Mouse (Mus musculus) neural tube, embryonic 14.5 days (tissue): ENCODE results near the gene Tctex1d4. TPM values are rescaled to one million over a fixed set of nuclear protein-coding genes. Genes with fewer than 3 reads are reported as not detected.

Experiments used
- ATAC-seq: fragments of 200-750 bp; cut with Nextera tagmentation; 2 replicates; pipeline ENCODE4 v1.8.0; 2017; ENCODE audit warnings: low read depth, mild to moderate bottlenecking, moderate TSS enrichment, moderate library complexity
- H3K27ac ChIP-seq: fragments of 300-500 bp; sonication (generic); 2 replicates; pipeline ENCODE4 v1.5.1; 2014; ENCODE audit warnings: low read depth, mild to moderate bottlenecking, control low read depth, low read length, moderate library complexity, mixed read lengths
- H3K27me3 ChIP-seq: fragments of 300-500 bp; sonication (generic); 2 replicates; pipeline ENCODE4 v1.6.1; 2014; ENCODE audit warnings: low read length; ENCODE audit not compliant: control insufficient read depth, insufficient read depth
- H3K36me3 ChIP-seq: fragments of 300-500 bp; sonication (generic); 2 replicates; pipeline ENCODE4 v1.6.1; 2014; ENCODE audit warnings: low read length, mixed read lengths; ENCODE audit not compliant: control insufficient read depth, insufficient read depth
- H3K4me1 ChIP-seq: fragments of 300-500 bp; sonication (generic); 2 replicates; pipeline ENCODE4 v1.6.1; 2014; ENCODE audit warnings: low read length; ENCODE audit not compliant: control insufficient read depth, insufficient read depth
- H3K4me2 ChIP-seq: fragments of 300-500 bp; sonication (generic); 2 replicates; pipeline ENCODE4 v1.6.1; 2014; ENCODE audit warnings: mild to moderate bottlenecking, low read depth, low read length, control low read depth
- H3K4me3 ChIP-seq: fragments of 300-500 bp; sonication (generic); 2 replicates; pipeline ENCODE4 v1.5.1; 2014; ENCODE audit warnings: low read depth, low read length, control low read depth, mixed read lengths
- H3K9ac ChIP-seq: fragments of 300-500 bp; sonication (generic); replicated peaks from 2 replicates; pipeline ENCODE4 v1.6.1; 2014; ENCODE audit warnings: low read depth, mild to moderate bottlenecking, control low read depth, low read length, mixed read lengths
- H3K9me3 ChIP-seq: fragments of 300-500 bp; sonication (generic); 2 replicates; pipeline ENCODE4 v1.6.1; 2016; ENCODE audit warnings: low read length; ENCODE audit not compliant: control insufficient read depth
- WGBS: fragments of 180-500 bp; shearing (Covaris S2); extraction: QIAGEN DNeasy Blood & Tissue Kit; methylation state at CpG from one replicate; pipeline ENCODE4 v1.1.7; 2014; 5-methylcytosine and 5-hydroxymethylcytosine counted together
- polyA plus RNA-seq: library from polyadenylated mRNA; unstranded; fragments of >200 nt; fragmentation: Nextera tagmentation; extraction: Ambion mirVana; gene quantifications from 2 replicates; pipeline ENCODE4 v1.2.1, GENCODE M21; 2014

Tctex1d4 gene
- not detected in 2 replicates for polyA plus RNA-seq

DNA sequence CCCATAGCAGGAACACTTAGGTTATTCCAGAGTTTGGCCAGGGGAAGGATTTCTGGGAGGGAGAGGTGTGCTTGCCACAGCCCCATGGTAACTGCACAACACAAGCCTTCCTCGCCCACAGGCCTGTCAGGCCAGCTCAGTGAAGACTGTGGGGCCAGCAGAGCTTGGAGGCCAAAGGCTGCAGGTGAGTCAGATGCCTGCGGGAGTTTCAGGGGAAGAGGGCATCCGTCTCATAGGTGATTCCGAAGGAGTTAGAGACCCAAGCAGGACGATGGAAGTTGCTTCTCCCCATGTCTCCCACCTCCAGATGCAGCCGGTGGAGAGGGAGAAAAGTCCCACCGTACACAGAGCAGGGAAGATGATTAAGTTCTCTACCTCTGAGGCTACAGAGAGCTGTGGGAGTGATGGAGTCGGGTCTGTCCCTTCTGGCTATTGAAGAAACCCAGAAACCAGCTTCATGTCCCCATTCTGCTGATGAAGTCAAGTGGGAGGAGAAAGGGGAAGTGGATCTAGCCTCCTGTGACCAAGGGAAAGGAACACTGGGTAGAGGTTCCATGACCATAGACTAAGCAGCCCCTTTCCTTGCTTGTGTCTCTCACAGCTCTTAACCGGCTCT lies at the start of gene Tctex1d4:
Gene Tctex1d4, plus strand, starts transcription at position 120 of the 616 bp plus-strand sequence.
- H3K27me3 ChIP-seq, result no peaks in the 10 kb centered on the region
- H3K4me1 ChIP-seq, result peaks cover 15% of the 10 kb centered on the region
- H3K9me3 ChIP-seq, result no peaks in the 10 kb centered on the region
- H3K36me3 ChIP-seq, result peaks cover 10% of the 10 kb centered on the region
- no peak within 1 kb of the TSS; the same call in 1 of the 2 replicates for H3K9ac ChIP-seq
- no peak within 1 kb of the TSS for H3K4me3 ChIP-seq
- no peak within 1 kb of the TSS for H3K4me2 ChIP-seq
- H3K27ac ChIP-seq, result peak within 1 kb of the TSS; percentile 56; the same call in 1 of the 2 replicates
- ATAC-seq, result no peak
- WGBS, result 87% methylated on average over 9 of the region's 9 CpGs

DNA sequence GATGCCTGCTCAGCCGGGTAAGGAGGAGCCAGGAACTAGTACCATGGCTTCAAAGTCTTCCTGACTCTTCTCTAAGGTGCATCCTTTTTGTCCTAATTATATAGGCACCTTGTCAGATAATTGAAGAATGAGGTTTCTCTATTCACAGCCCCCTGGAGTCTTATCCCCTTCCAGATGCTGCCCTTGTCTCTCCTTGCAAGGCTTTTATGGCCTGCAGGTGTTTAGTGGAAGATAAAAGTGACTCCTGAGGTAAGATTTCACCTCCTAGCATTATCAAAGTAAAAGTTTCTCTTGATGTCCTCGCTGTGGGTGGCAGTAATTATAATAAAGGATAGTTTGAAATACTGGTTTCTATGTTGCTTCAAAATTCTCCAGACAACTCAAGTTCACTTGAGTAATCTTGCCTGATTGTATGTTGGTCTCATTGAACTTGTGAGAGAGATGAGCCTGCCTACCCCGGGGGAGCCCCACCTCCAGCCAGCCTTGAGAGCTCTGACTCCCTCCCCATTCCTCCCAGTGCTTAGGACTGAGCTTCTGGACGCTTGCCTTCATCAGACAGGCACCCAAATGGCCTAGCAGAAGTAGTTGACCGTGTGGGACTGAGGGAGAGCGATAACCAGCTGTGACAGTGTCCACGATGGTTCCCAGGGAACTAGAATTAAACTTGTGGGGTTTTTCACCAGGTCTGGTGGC lies 38.5 kb upstream of the Tctex1d4 start:
- Histone ChIP-seq H3K4me1 (no peaks in the 10 kb centered on the region), H3K36me3 (peaks cover 5% of the 10 kb centered on the region; the same call in 1 of the 2 replicates), H3K27me3 (no peaks in the 10 kb centered on the region), H3K9me3 (no peaks in the 10 kb centered on the region), H3K4me2 (no peak overlapping the region), H3K27ac (no peak overlapping the region), H3K4me3 (no peak overlapping the region), H3K9ac (no peak overlapping the region)
- ATAC-seq, result no peak
- WGBS, result 64% methylated on average over 7 of the region's 7 CpGs

DNA sequence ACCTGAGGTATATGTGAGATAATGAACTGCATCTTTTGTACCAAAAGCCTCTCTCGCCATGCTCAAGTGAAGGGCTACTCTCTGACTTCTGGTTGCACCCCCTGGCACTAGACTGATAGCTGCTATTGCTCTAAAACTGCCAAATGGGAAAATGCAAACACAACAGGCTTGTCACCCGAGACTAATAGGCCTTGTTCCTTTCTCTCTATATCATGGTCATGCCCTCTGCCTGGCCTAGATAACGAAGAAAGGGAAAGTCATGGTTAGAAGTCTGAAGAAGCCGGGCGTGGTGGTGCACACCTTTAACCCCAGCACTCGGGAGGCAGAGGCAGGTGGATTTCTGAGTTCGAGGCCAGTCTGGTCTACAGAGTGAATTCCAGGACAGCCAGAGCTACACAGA lies 36.0 kb upstream of the Tctex1d4 start:
- H3K27me3 ChIP-seq, result no peaks in the 10 kb centered on the region

DNA sequence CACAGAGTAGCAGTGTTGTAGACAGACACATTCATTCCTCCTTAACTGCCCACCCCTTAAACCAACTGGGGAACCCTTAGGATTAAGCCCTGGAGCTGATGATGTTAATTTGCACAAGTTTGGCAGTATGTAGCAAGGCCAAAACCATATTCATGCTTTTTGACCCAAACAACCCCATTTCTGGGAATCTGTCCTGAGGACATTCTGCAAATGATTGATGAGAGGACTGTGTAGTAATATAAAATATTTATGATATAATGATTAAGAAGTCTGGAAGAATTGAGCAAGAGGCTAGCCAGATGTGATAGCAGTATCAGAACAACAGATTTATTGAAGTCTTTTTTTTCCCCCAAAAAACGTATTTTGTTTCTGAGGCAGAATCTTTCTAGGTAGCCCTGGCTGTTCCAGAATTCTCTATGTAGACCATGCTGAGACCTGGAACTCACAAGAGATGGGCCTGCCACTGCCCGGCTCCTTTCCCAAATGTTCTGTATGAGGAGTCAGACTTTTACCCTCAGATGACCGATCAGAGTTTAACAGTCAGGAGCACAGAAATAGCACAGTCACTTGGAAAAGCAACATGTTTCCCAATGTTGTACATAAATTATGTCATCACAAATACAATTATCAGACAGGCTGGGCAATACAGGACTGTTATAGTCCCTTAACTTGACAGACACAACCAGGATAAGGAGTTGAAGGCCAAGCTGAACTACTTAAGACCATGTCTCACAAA lies 31.8 kb upstream of the Tctex1d4 start:
- Histone ChIP-seq H3K36me3 (no peaks in the 10 kb centered on the region), H3K9ac (no peak overlapping the region), H3K27ac (no peak overlapping the region), H3K9me3 (no peaks in the 10 kb centered on the region), H3K4me3 (no peak overlapping the region), H3K4me1 (peaks cover 5% of the 10 kb centered on the region; the same call in 1 of the 2 replicates), H3K4me2 (no peak overlapping the region), H3K27me3 (no peaks in the 10 kb centered on the region)
- no peak for ATAC-seq
- WGBS, result 78% methylated on average over 3 of the region's 3 CpGs

More for the DNA sequence above, 36.0 kb upstream of the Tctex1d4 start:
- Histone ChIP-seq H3K9me3 (no peaks in the 10 kb centered on the region), H3K27ac (no peak overlapping the region), H3K4me3 (no peak overlapping the region), H3K4me1 (no peaks in the 10 kb centered on the region), H3K9ac (no peak overlapping the region), H3K4me2 (no peak overlapping the region), H3K36me3 (peaks cover 5% of the 10 kb centered on the region; the same call in 1 of the 2 replicates)
- 78% methylated on average over 7 of the region's 7 CpGs for WGBS
- ATAC-seq, result no peak

- Histone ChIP-seq H3K36me3 (no peaks in the 10 kb centered on the region), H3K27ac (peak within 1 kb of the TSS; percentile 53), H3K4me2 (peak within 1 kb of the TSS; percentile 90), H3K4me1 (peaks cover 5% of the 10 kb centered on the region; the same call in 1 of the 2 replicates), H3K9ac (peak within 1 kb of the TSS; percentile 68), H3K4me3 (peak within 1 kb of the TSS; percentile 70), H3K9me3 (no peaks in the 10 kb centered on the region), H3K27me3 (no peaks in the 10 kb centered on the region)
- under 1% methylated on average over 45 of the region's 50 CpGs for WGBS
- peak; percentile 86 for ATAC-seq
Measured at GRCm38 (mm10) chr4:117095551-117096452, 30.8 kb upstream of the Tctex1d4 start, which contains the start of gene Ptch2. Gene Ptch2, plus strand, starts transcription at chr4:117096075.

DNA sequence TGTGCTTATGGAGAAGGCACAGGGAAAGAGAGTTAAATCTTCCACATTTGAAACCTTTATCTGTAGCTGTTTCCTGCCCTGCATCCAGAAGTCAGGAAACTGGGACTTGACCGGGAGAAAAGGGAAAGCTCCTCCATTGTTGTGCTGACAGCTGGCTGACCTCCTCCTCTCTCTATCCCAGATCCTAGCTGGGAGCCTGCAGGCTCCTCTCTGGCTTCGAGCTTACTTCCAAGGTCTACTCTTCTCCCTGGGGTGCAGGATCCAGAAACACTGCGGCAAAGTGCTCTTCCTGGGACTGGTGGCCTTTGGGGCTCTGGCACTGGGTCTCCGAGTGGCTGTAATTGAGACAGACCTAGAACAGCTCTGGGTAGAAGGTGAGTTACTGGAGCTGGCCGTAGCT lies 29.9 kb upstream of the Tctex1d4 start:
- Histone ChIP-seq H3K4me1 (peaks cover 5% of the 10 kb centered on the region; the same call in 1 of the 2 replicates), H3K27ac (no peak overlapping the region), H3K4me2 (peak overlapping the region; percentile 90), H3K36me3 (no peaks in the 10 kb centered on the region), H3K4me3 (peak overlapping the region; percentile 70), H3K9me3 (no peaks in the 10 kb centered on the region), H3K9ac (peak overlapping the region; percentile 68), H3K27me3 (no peaks in the 10 kb centered on the region)
- 6% methylated on average over 5 of the region's 5 CpGs for WGBS
- ATAC-seq, result no peak

GRCm38 (mm10) chr4:117097969-117098763 lies 28.4 kb upstream of the Tctex1d4 start:
- peak overlapping the region; percentile 90 for H3K4me2 ChIP-seq
- H3K36me3 ChIP-seq, result no peaks in the 10 kb centered on the region
- ATAC-seq, result no peak
- H3K4me1 ChIP-seq, result peaks cover 5% of the 10 kb centered on the region; the same call in 1 of the 2 replicates
- no peak overlapping the region; the same call in 1 of the 2 replicates for H3K9ac ChIP-seq
- 56% methylated on average over 8 of the region's 8 CpGs for WGBS
- no peaks in the 10 kb centered on the region for H3K27me3 ChIP-seq
- H3K4me3 ChIP-seq, result no peak overlapping the region
- no peak overlapping the region for H3K27ac ChIP-seq
- H3K9me3 ChIP-seq, result no peaks in the 10 kb centered on the region

DNA sequence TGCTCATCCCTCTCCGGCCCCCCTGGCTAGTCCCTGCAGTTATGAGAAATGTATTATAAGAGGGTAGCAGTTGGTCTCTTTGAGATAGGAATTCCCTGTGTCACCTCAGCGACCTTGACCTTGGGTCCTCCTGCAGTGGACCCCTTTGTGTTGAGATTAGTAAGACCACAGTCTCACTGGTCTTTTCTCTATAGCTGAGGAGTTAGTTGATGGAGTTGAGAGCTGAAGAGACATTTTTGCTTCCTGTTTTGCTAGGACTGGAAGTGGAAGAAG lies 27.9 kb upstream of the Tctex1d4 start:
- Histone ChIP-seq H3K4me1 (peaks cover 5% of the 10 kb centered on the region; the same call in 1 of the 2 replicates), H3K27me3 (no peaks in the 10 kb centered on the region), H3K9ac (no peak overlapping the region), H3K9me3 (no peaks in the 10 kb centered on the region), H3K4me2 (peak overlapping the region; percentile 21; the same call in 1 of the 2 replicates), H3K36me3 (no peaks in the 10 kb centered on the region), H3K4me3 (no peak overlapping the region), H3K27ac (no peak overlapping the region)
- ATAC-seq, result no peak
- 76% methylated on average over 2 of the region's 2 CpGs for WGBS
